Mouse (Mus musculus): ENCODE results near the gene Stoml2.

- peak; percentile 80 for TF ChIP-seq POLR2A (IDR thresholded peaks at IDR 0.05; ENCODE audit: insufficient read depth, low read depth, low read length)
- peak; percentile 50 for TF ChIP-seq CTCF (IDR thresholded peaks at IDR 0.05)
Measured at GRCm38 (mm10) chr4:43031237-43031995, at the start of gene Stoml2.
